Mouse (Mus musculus): ENCODE data around the gene Gm20388. TPM values are rescaled to one million over a fixed set of nuclear protein-coding genes. Genes with fewer than 3 reads are reported as not detected.
"Not testable (repeated sequence)": the region's sequence is repeated elsewhere in the genome, so short reads cannot be mapped to it uniquely, and the experiment has no call there.

Gm20388 gene
- total RNA-seq, 1 experiment = 27.0 TPM

- Histone ChIP-seq H3K9me3 (ENCODE audit: control insufficient read depth, insufficient read depth, low read depth, low read length) (no peaks in the 10 kb centered on the region), H3K4me1 (ENCODE audit: control insufficient read depth in 2 of 2, insufficient read depth in 2 of 2, low read length in 2 of 2, poor library complexity in 1 of 2) (peaks cover 0 to 4% of the 10 kb centered on the region in 2 experiments; a peak in 1 of 4 replicates), H3K27ac (ENCODE audit: insufficient read depth, low read depth, low read length, poor library complexity, severe bottlenecking) (no peak overlapping the region; the same call in 1 of the 2 replicates), H3K36me3 (ENCODE audit: control insufficient read depth, insufficient read depth, low read length, poor library complexity, severe bottlenecking) (peaks cover 16% of the 10 kb centered on the region; the same call in 1 of the 2 replicates), H3K9ac (ENCODE audit: insufficient read depth, low read depth, low read length, poor library complexity, severe bottlenecking) (no peak overlapping the region), H3K4me3 (ENCODE audit: insufficient read depth in 1 of 2, low read depth in 1 of 2, low read length in 2 of 2, poor library complexity in 1 of 2, severe bottlenecking in 1 of 2) (no peak overlapping the region)
- no peak for TF ChIP-seq MAFK (IDR thresholded peaks at IDR 0.05; ENCODE audit: insufficient read depth, low read depth, low read length)
- no peak for TF ChIP-seq HCFC1 (IDR thresholded peaks at IDR 0.05; ENCODE audit: borderline replicate concordance, insufficient read depth, low read length)
- TF ChIP-seq ZNF384 (IDR thresholded peaks at IDR 0.05; ENCODE audit: low read depth, low read length) = no peak
- TF ChIP-seq CHD2 (IDR thresholded peaks at IDR 0.05; ENCODE audit: low read depth, low read length) = no peak
- TF ChIP-seq ZC3H11A (IDR thresholded peaks at IDR 0.05; ENCODE audit: borderline replicate concordance, low read depth, low read length) = no peak
- no peak for DNase-seq (ENCODE audit: low read depth, low spot score)
- in situ Hi-C loops (cut with MboI; ENCODE audit: low sequenced_read_pairs in 2 of 2, unreplicated experiment in 2 of 2) = no loop called here
These were observed 3516.2 kb downstream of the Gm20388 start for GRCm38 (mm10) chr8:123426511-123427509.

- DNase-seq (ENCODE audit: low read depth, low spot score) = no peak
- H3K4me1 ChIP-seq (ENCODE audit: control insufficient read depth in 2 of 2, insufficient read depth in 2 of 2, low read length in 2 of 2, poor library complexity in 1 of 2) = no peaks in the 10 kb centered on the region
- no peak overlapping the region for H3K27ac ChIP-seq (ENCODE audit: insufficient read depth, low read depth, low read length, poor library complexity, severe bottlenecking)
- in situ Hi-C loops (cut with MboI; ENCODE audit: low sequenced_read_pairs in 2 of 2, unreplicated experiment in 2 of 2) = no loop called here
- H3K9me3 ChIP-seq (ENCODE audit: control insufficient read depth, insufficient read depth, low read depth, low read length) = no peaks in the 10 kb centered on the region
- TF ChIP-seq MAFK (IDR thresholded peaks at IDR 0.05; ENCODE audit: insufficient read depth, low read depth, low read length) (no peak), ZNF384 (IDR thresholded peaks at IDR 0.05; ENCODE audit: low read depth, low read length) (no peak), ZC3H11A (IDR thresholded peaks at IDR 0.05; ENCODE audit: borderline replicate concordance, low read depth, low read length) (no peak), CHD2 (IDR thresholded peaks at IDR 0.05; ENCODE audit: low read depth, low read length) (no peak), HCFC1 (IDR thresholded peaks at IDR 0.05; ENCODE audit: borderline replicate concordance, insufficient read depth, low read length) (no peak)
- no peak overlapping the region for H3K4me3 ChIP-seq (ENCODE audit: insufficient read depth in 1 of 2, low read depth in 1 of 2, low read length in 2 of 2, poor library complexity in 1 of 2, severe bottlenecking in 1 of 2)
- H3K9ac ChIP-seq (ENCODE audit: insufficient read depth, low read depth, low read length, poor library complexity, severe bottlenecking) = no peak overlapping the region
- H3K36me3 ChIP-seq (ENCODE audit: control insufficient read depth, insufficient read depth, low read length, poor library complexity, severe bottlenecking) = peaks cover 20% of the 10 kb centered on the region; the same call in 1 of the 2 replicates
These were observed 3517.1 kb downstream of the Gm20388 start for GRCm38 (mm10) chr8:123427639-123428275.

DNA sequence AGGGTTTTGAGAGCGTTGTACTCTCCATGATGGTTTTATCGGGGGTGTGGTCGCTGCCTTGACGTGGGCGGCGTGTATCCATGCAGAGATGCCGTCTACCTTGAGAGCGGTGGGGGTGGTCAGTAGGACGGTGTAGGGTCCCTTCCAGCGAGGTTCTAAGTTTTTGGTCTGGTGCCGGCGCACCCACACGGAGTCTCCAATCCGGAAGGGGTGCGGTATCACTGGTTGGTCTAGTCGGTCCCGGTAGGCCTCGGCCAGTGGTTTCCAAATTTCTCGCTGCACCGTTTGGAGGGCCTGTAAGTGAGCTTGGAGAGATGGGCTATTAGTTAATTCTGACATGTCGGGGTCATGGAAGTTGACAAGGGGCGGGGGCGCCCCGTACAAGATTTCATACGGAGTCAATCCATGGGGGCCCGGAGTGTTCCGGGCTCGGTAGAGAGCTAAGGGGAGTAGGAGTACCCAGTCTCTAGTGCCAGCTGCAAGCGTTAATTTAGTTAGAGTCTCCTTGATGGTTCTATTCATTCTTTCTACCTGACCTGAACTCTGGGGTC, 3517.8 kb downstream of the Gm20388 start:
- no peak for TF ChIP-seq CHD2 (IDR thresholded peaks at IDR 0.05; ENCODE audit: low read depth, low read length)
- TF ChIP-seq ZC3H11A (IDR thresholded peaks at IDR 0.05; ENCODE audit: borderline replicate concordance, low read depth, low read length) = no peak
- TF ChIP-seq HCFC1 (IDR thresholded peaks at IDR 0.05; ENCODE audit: borderline replicate concordance, insufficient read depth, low read length) = no peak
- TF ChIP-seq ZNF384 (IDR thresholded peaks at IDR 0.05; ENCODE audit: low read depth, low read length) = no peak
- no peak for TF ChIP-seq MAFK (IDR thresholded peaks at IDR 0.05; ENCODE audit: insufficient read depth, low read depth, low read length)
- Histone ChIP-seq H3K4me3 (ENCODE audit: insufficient read depth in 1 of 2, low read depth in 1 of 2, low read length in 2 of 2, poor library complexity in 1 of 2, severe bottlenecking in 1 of 2) (no peak overlapping the region), H3K4me1 (ENCODE audit: control insufficient read depth in 2 of 2, insufficient read depth in 2 of 2, low read length in 2 of 2, poor library complexity in 1 of 2) (no peaks in the 10 kb centered on the region), H3K9me3 (ENCODE audit: control insufficient read depth, insufficient read depth, low read depth, low read length) (no peaks in the 10 kb centered on the region), H3K36me3 (ENCODE audit: control insufficient read depth, insufficient read depth, low read length, poor library complexity, severe bottlenecking) (peaks cover 20% of the 10 kb centered on the region; the same call in 1 of the 2 replicates), H3K27ac (ENCODE audit: insufficient read depth, low read depth, low read length, poor library complexity, severe bottlenecking) (no peak overlapping the region), H3K9ac (ENCODE audit: insufficient read depth, low read depth, low read length, poor library complexity, severe bottlenecking) (no peak overlapping the region)
- in situ Hi-C loops (cut with MboI; ENCODE audit: low sequenced_read_pairs in 2 of 2, unreplicated experiment in 2 of 2) = no loop called here
- no peak for DNase-seq (ENCODE audit: low read depth, low spot score)

DNA sequence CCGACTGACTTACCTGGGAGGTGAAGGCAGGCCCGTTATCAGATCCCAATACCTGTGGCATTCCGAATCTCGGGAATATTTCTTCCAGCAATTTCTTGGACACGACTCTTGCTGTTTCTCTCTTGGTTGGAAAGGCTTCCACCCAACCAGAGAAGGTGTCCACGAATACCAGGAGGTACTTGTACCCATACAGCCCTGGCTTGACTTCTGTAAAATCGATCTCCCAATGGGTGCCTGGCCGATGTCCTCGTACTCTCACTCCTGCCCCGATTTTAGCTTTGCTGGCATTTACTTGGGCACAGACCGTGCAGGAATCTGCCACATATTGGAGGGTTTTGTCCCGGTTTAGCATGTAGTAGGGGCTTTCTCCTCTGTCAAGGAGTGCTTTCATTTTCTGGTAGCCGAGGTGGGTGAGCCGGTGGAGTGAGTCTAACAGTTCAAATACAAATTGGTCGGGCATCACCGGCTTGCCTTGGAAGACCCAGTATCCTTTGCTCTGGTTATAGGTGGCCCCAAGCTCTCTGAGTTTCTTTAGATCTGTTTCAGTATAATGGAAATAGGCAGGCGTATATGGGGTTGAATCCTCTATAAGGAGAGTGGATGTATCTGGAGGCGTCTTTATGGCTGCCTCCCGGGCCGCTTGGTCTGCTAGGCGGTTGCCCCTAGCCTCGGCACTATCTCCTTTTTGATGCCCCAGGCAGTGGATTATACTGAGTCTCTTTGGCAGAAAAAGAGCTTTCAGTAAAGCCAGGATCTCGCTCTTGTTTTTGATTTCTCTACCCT, 3518.5 kb downstream of the Gm20388 start:
- no peaks in the 10 kb centered on the region for H3K9me3 ChIP-seq (ENCODE audit: control insufficient read depth, insufficient read depth, low read depth, low read length)
- in situ Hi-C loops (cut with MboI; ENCODE audit: low sequenced_read_pairs in 2 of 2, unreplicated experiment in 2 of 2) = no loop called here
- TF ChIP-seq ZNF384 (IDR thresholded peaks at IDR 0.05; ENCODE audit: low read depth, low read length) = no peak
- no peak for TF ChIP-seq HCFC1 (IDR thresholded peaks at IDR 0.05; ENCODE audit: borderline replicate concordance, insufficient read depth, low read length)
- no peak for TF ChIP-seq CHD2 (IDR thresholded peaks at IDR 0.05; ENCODE audit: low read depth, low read length)
- no peak for TF ChIP-seq MAFK (IDR thresholded peaks at IDR 0.05; ENCODE audit: insufficient read depth, low read depth, low read length)
- no peak for TF ChIP-seq ZC3H11A (IDR thresholded peaks at IDR 0.05; ENCODE audit: borderline replicate concordance, low read depth, low read length)

DNA sequence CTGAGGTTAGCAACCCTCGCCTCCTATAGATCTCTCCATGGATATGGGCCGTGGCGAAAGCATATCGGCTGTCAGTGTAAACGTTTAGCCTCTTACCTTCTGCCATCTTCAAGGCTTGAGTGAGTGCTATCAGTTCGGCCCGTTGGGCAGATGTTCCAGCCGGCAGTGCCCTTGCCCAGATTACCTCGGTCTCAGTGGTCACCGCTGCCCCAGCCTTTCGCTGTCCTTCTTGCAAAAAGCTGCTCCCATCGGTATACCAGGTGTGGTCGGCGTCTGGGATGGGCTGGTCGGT, 3519.0 kb downstream of the Gm20388 start:
- DNase-seq (ENCODE audit: low read depth, low spot score); H3K4me1 ChIP-seq (ENCODE audit: control insufficient read depth in 2 of 2, insufficient read depth in 2 of 2, low read length in 2 of 2, poor library complexity in 1 of 2); H3K4me3 ChIP-seq (ENCODE audit: insufficient read depth in 1 of 2, low read depth in 1 of 2, low read length in 2 of 2, poor library complexity in 1 of 2, severe bottlenecking in 1 of 2); H3K9ac ChIP-seq (ENCODE audit: insufficient read depth, low read depth, low read length, poor library complexity, severe bottlenecking); in situ Hi-C loops (cut with MboI; ENCODE audit: low sequenced_read_pairs in 2 of 2, unreplicated experiment in 2 of 2); H3K9me3 ChIP-seq (ENCODE audit: control insufficient read depth, insufficient read depth, low read depth, low read length); H3K27ac ChIP-seq (ENCODE audit: insufficient read depth, low read depth, low read length, poor library complexity, severe bottlenecking): not testable (repeated sequence)
- peaks cover 20% of the 10 kb centered on the region; the same call in 1 of the 2 replicates for H3K36me3 ChIP-seq (ENCODE audit: control insufficient read depth, insufficient read depth, low read length, poor library complexity, severe bottlenecking)

More for the DNA sequence above, 3518.5 kb downstream of the Gm20388 start:
- Histone ChIP-seq H3K27ac (ENCODE audit: insufficient read depth, low read depth, low read length, poor library complexity, severe bottlenecking) (no peak overlapping the region), H3K4me3 (ENCODE audit: insufficient read depth in 1 of 2, low read depth in 1 of 2, low read length in 2 of 2, poor library complexity in 1 of 2, severe bottlenecking in 1 of 2) (no peak overlapping the region), H3K9ac (ENCODE audit: insufficient read depth, low read depth, low read length, poor library complexity, severe bottlenecking) (no peak overlapping the region), H3K4me1 (ENCODE audit: control insufficient read depth in 2 of 2, insufficient read depth in 2 of 2, low read length in 2 of 2, poor library complexity in 1 of 2) (no peaks in the 10 kb centered on the region), H3K36me3 (ENCODE audit: control insufficient read depth, insufficient read depth, low read length, poor library complexity, severe bottlenecking) (peaks cover 20% of the 10 kb centered on the region; the same call in 1 of the 2 replicates)
- DNase-seq (ENCODE audit: low read depth, low spot score) = no peak

DNA sequence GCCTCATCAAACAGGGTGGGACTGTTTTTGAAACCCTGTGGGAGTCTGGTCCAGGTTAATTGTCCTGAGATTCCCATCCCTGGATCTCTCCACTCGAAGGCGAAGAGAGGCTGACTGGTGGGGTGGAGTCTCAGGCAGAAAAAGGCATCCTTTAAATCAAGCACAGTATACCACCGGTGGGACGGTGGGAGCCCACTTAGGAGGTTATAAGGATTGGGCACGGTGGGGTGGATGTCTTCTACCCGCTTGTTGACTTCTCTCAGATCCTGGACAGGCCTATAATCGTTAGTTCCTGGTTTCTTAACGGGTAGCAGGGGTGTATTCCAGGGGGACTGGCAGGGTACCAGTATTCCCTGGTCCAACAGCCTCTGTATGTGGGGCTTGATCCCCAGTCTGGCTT, 3520.3 kb downstream of the Gm20388 start:
- H3K9me3 ChIP-seq (ENCODE audit: control insufficient read depth, insufficient read depth, low read depth, low read length); H3K9ac ChIP-seq (ENCODE audit: insufficient read depth, low read depth, low read length, poor library complexity, severe bottlenecking); H3K27ac ChIP-seq (ENCODE audit: insufficient read depth, low read depth, low read length, poor library complexity, severe bottlenecking); in situ Hi-C loops (cut with MboI; ENCODE audit: low sequenced_read_pairs in 2 of 2, unreplicated experiment in 2 of 2); H3K4me3 ChIP-seq (ENCODE audit: insufficient read depth in 1 of 2, low read depth in 1 of 2, low read length in 2 of 2, poor library complexity in 1 of 2, severe bottlenecking in 1 of 2); DNase-seq (ENCODE audit: low read depth, low spot score); H3K4me1 ChIP-seq (ENCODE audit: control insufficient read depth in 2 of 2, insufficient read depth in 2 of 2, low read length in 2 of 2, poor library complexity in 1 of 2): not testable (repeated sequence)
- H3K36me3 ChIP-seq (ENCODE audit: control insufficient read depth, insufficient read depth, low read length, poor library complexity, severe bottlenecking) = peaks cover 20% of the 10 kb centered on the region; the same call in 1 of the 2 replicates
